Mouse (Mus musculus): ENCODE measurements at regions not wholly inside any gene's neighbourhood (a gene's known extent, or its start where the extent isn't known, plus 50 kb on each side); places are given as distances from the start of the nearest gene placed in this dataset.

GRCm38 (mm10) chr11:71390151-71390550, 159.6 kb upstream of the Nlrp1b start:
- Histone ChIP-seq H3K36me3 (no peaks in the 10 kb centered on the region), H3K9ac (no peak overlapping the region), H3K4me2 (replicated peaks) (peak overlapping the region; percentile 40), H3K4me1 (peaks cover 15% of the 10 kb centered on the region; the same call in 1 of the 2 replicates), H3K27ac (peak overlapping the region; percentile 15; the same call in 1 of the 2 replicates), H3K9me3 (no peaks in the 10 kb centered on the region), H3K27me3 (replicated peaks) (no peaks in the 10 kb centered on the region), H3K4me3 (no peak overlapping the region)
- 0 out of 2 replicates have a peak, but pooled peaks have one; percentile 23 for ATAC-seq (ENCODE audit: low FRiP score, low read depth)
- WGBS = 63% methylated on average over 3 of the region's 3 CpGs

DNA sequence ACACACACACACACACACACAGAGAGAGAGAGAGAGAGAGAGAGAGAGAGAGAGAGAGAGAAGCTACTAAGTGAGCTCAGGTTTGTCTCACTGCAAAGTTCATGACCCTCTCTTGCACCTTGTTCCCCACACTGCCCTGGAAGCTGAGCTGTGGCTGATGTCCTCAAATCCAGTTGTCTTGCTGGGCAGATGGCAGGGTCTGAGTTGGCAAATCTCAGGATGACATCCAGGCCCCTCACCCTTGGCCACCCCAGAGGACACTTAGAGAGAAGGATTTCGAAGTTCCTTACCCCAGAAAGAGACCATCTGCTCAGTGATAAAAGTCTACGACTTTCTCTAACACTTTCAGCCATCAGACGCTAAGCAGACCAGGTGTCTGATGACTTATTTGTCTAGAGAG, 160.1 kb upstream of the Nlrp1b start:
- peaks cover 15% of the 10 kb centered on the region; the same call in 1 of the 2 replicates for H3K4me1 ChIP-seq
- no peak overlapping the region for H3K9ac ChIP-seq
- H3K4me3 ChIP-seq = no peak overlapping the region
- H3K27ac ChIP-seq = no peak overlapping the region
- no peaks in the 10 kb centered on the region for H3K9me3 ChIP-seq
- H3K36me3 ChIP-seq = no peaks in the 10 kb centered on the region
- H3K27me3 ChIP-seq (replicated peaks) = no peaks in the 10 kb centered on the region
- no peak overlapping the region for H3K4me2 ChIP-seq (replicated peaks)
- 58% methylated on average over 3 of the region's 3 CpGs for WGBS
- no peak for ATAC-seq (ENCODE audit: low FRiP score, low read depth)

GRCm38 (mm10) chr11:71393406-71393805, 162.9 kb upstream of the Nlrp1b start:
- H3K27ac ChIP-seq = no peak overlapping the region
- no peak overlapping the region for H3K4me3 ChIP-seq
- no peaks in the 10 kb centered on the region for H3K9me3 ChIP-seq
- peaks cover 15% of the 10 kb centered on the region; the same call in 1 of the 2 replicates for H3K4me1 ChIP-seq
- WGBS = 88% methylated on average over 5 of the region's 5 CpGs
- no peak overlapping the region for H3K4me2 ChIP-seq (replicated peaks)
- no peaks in the 10 kb centered on the region for H3K27me3 ChIP-seq (replicated peaks)
- ATAC-seq (ENCODE audit: low FRiP score, low read depth) = no peak
- H3K9ac ChIP-seq = no peak overlapping the region
- no peaks in the 10 kb centered on the region for H3K36me3 ChIP-seq

GRCm38 (mm10) chr11:71395023-71395422, 164.5 kb upstream of the Nlrp1b start:
- H3K9ac ChIP-seq = no peak overlapping the region
- no peak overlapping the region for H3K4me3 ChIP-seq
- no peak for ATAC-seq (ENCODE audit: low FRiP score, low read depth)
- H3K4me1 ChIP-seq = peaks cover 6% of the 10 kb centered on the region; the same call in 1 of the 2 replicates
- 46% methylated on average over 4 of the region's 4 CpGs for WGBS
- no peaks in the 10 kb centered on the region for H3K36me3 ChIP-seq
- H3K9me3 ChIP-seq = no peaks in the 10 kb centered on the region
- H3K4me2 ChIP-seq (replicated peaks) = no peak overlapping the region
- no peak overlapping the region for H3K27ac ChIP-seq
- H3K27me3 ChIP-seq (replicated peaks) = no peaks in the 10 kb centered on the region

DNA sequence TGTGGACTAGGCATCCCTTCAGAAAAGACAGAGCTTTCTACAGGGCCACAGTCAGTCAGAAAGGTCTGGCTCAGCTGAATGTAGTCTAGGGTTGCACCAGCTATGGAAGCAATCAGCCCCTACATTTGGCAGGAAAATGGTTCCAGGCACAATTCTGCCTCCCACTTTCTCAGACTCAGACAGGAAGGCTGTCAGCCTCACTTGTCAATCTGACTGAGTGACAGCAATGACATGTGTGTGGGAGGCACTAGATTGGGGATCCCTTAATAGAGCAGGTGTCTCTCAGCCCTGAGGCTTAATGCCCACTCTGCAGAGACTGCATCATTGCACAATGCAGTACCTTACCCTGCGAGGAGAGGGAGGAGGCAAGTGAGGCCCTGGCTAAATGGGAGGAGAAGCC, 165.1 kb upstream of the Nlrp1b start:
- Histone ChIP-seq H3K9me3 (no peaks in the 10 kb centered on the region), H3K27ac (no peak overlapping the region)

DNA sequence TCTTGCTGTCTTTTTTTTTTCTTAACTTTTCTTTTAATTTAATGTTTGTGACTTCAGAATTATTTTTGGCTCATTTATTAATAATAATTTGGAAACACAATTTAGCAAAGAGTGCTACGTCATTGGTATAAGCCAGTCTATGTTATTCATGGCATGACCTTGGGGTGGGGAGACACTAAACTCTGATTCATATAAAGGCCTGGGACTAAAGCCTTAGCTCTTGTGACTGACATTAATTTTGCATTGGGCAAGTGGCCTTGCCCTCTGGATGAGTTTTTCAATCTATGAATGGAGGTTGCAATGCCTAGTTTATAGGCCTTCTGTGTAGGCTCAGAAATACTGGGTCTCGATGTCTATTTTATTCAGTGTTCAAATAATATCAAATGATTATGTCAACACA, 169.8 kb upstream of the Nlrp1b start:
- no peak overlapping the region for H3K4me3 ChIP-seq
- 93% methylated on average over 2 of the region's 2 CpGs for WGBS
- H3K27me3 ChIP-seq (replicated peaks) = no peaks in the 10 kb centered on the region
- ATAC-seq (ENCODE audit: low FRiP score, low read depth) = no peak
- no peaks in the 10 kb centered on the region for H3K4me1 ChIP-seq
- no peaks in the 10 kb centered on the region for H3K36me3 ChIP-seq
- no peak overlapping the region for H3K9ac ChIP-seq
- no peaks in the 10 kb centered on the region for H3K9me3 ChIP-seq
- H3K27ac ChIP-seq = no peak overlapping the region
- no peak overlapping the region for H3K4me2 ChIP-seq (replicated peaks)

More for the DNA sequence above, 165.1 kb upstream of the Nlrp1b start:
- Histone ChIP-seq H3K9ac (no peak overlapping the region), H3K27me3 (replicated peaks) (no peaks in the 10 kb centered on the region), H3K4me3 (no peak overlapping the region), H3K4me2 (replicated peaks) (no peak overlapping the region), H3K36me3 (no peaks in the 10 kb centered on the region), H3K4me1 (peaks cover 6% of the 10 kb centered on the region; the same call in 1 of the 2 replicates)
- WGBS = 59% methylated on average over 1 of the region's 1 CpGs
- ATAC-seq (ENCODE audit: low FRiP score, low read depth) = no peak

DNA sequence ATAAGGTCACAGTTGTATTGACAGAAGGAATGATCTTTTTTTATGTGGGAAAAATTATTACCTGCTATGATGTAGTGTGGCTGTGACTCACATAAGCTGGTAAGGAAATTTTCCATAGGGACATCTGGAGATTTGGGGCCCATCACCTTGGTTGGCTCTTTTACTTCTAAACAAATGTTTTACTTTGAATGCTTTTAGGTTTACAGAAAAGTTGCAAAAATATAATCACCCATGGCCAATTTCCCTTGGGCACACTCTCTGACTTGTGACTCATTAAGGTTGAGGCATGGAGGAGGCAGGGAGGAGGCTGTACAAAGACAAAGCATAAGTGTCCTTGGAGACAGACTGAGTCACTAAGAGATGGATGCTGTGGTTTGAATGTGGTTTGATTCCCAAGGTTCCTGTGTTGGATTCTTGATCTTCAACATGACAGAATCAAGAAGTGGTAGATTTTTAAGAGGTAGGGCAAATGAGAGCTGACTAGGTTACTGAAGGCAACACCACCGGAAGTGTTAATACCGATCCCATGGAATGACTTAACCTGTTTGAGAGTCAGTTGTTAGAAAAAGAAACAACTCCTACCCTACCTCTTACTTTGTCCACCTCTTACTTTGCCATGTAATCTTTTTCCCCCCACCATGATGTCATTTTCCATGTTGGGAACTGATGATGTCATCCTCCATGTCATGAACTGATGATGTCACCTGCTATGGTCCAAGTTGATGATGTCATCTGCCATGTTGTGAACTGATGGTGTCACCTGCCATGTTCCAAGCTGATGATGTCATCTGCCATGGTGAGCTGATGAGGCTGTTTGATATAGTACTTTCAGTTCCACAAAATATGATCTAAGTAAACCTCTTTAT, 171.1 kb upstream of the Nlrp1b start:
- 91% methylated on average over 2 of the region's 2 CpGs for WGBS
- Histone ChIP-seq H3K27me3 (replicated peaks) (no peaks in the 10 kb centered on the region), H3K9ac (no peak overlapping the region), H3K4me3 (no peak overlapping the region), H3K36me3 (no peaks in the 10 kb centered on the region), H3K9me3 (no peaks in the 10 kb centered on the region), H3K4me1 (no peaks in the 10 kb centered on the region), H3K4me2 (replicated peaks) (no peak overlapping the region), H3K27ac (no peak overlapping the region)
- no peak for ATAC-seq (ENCODE audit: low FRiP score, low read depth)

DNA sequence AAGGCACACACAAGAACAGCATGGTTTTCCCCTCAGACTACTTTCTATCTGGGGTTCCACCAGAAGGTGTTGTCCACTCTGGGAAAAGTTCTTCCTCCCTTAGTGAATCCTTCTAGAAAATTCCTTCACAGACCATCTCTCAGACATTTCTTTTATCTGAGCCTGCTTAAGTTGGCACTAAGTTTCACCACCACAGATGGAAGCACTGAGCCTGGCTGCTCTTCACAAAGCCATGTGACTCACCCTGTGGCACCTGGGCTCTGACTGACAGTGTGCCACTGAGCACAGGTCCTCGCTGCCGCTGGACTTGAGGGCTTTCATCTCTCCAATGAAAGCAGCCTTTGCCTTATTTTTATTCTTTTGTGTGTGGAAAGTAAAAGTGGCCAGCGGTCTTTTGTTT, 173.8 kb upstream of the Nlrp1b start:
- H3K9ac ChIP-seq = no peak overlapping the region
- H3K4me2 ChIP-seq (replicated peaks) = no peak overlapping the region
- WGBS = 94% methylated on average over 3 of the region's 3 CpGs
- no peaks in the 10 kb centered on the region for H3K27me3 ChIP-seq (replicated peaks)
- H3K4me3 ChIP-seq = no peak overlapping the region
- H3K27ac ChIP-seq = no peak overlapping the region
- H3K36me3 ChIP-seq = no peaks in the 10 kb centered on the region
- H3K4me1 ChIP-seq = no peaks in the 10 kb centered on the region
- no peaks in the 10 kb centered on the region for H3K9me3 ChIP-seq
- no peak for ATAC-seq (ENCODE audit: low FRiP score, low read depth)

GRCm38 (mm10) chr11:71407043-71407442, 176.5 kb upstream of the Nlrp1b start:
- no peak overlapping the region for H3K27ac ChIP-seq
- H3K9me3 ChIP-seq = no peaks in the 10 kb centered on the region
- ATAC-seq (ENCODE audit: low FRiP score, low read depth) = no peak
- no peaks in the 10 kb centered on the region for H3K27me3 ChIP-seq (replicated peaks)
- H3K4me2 ChIP-seq (replicated peaks) = no peak overlapping the region
- H3K4me1 ChIP-seq = no peaks in the 10 kb centered on the region
- 71% methylated on average over 6 of the region's 6 CpGs for WGBS
- H3K4me3 ChIP-seq = no peak overlapping the region
- H3K36me3 ChIP-seq = no peaks in the 10 kb centered on the region
- H3K9ac ChIP-seq = no peak overlapping the region

DNA sequence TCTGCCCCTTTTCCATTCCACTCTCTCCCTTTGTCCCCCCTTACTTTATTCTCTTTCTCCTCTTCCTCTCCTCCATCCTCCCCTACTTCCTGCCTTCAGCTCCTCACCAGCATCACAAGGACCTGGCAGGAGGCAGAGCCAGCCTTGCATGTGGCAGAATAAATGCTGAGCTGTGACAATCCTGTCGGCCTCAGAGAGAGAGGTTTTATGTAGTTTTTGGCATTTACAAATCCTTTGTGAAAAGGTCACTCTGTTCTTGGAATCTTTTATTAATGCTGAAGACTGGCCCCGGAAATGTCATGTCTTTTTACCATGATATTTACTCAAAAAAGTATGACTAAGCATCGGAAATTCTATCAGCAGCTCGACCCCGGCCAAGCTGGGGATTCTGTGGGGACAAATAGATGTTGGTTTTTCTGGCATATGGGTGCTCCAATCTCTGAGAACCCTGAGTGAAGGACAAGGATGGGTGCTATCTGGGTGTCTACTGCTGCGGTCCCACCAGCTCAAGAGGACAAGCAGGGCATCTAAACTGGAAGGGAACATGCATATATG, 178.8 kb upstream of the Nlrp1b start:
- no peaks in the 10 kb centered on the region for H3K9me3 ChIP-seq
- ATAC-seq (ENCODE audit: low FRiP score, low read depth) = no peak

GRCm38 (mm10) chr11:71410582-71410981, 180.0 kb upstream of the Nlrp1b start:
- no peaks in the 10 kb centered on the region for H3K9me3 ChIP-seq
- no peak for ATAC-seq (ENCODE audit: low FRiP score, low read depth)
- H3K27me3 ChIP-seq (replicated peaks) = no peaks in the 10 kb centered on the region
- 90% methylated on average over 3 of the region's 3 CpGs for WGBS
- no peaks in the 10 kb centered on the region for H3K36me3 ChIP-seq
- H3K27ac ChIP-seq = no peak overlapping the region
- no peak overlapping the region for H3K9ac ChIP-seq
- peaks cover 12% of the 10 kb centered on the region; the same call in 1 of the 2 replicates for H3K4me1 ChIP-seq
- H3K4me2 ChIP-seq (replicated peaks) = no peak overlapping the region
- no peak overlapping the region for H3K4me3 ChIP-seq

More for the DNA sequence above, 178.8 kb upstream of the Nlrp1b start:
- Histone ChIP-seq H3K27me3 (replicated peaks) (no peaks in the 10 kb centered on the region), H3K27ac (no peak overlapping the region), H3K36me3 (no peaks in the 10 kb centered on the region), H3K4me1 (0 out of 2 replicates have a peak, but pooled peaks cover 2% of the 10 kb centered on the region), H3K4me2 (replicated peaks) (no peak overlapping the region), H3K4me3 (no peak overlapping the region), H3K9ac (no peak overlapping the region)
- WGBS = 89% methylated on average over 6 of the region's 6 CpGs

GRCm38 (mm10) chr11:71411958-71412357, 181.4 kb upstream of the Nlrp1b start:
- Histone ChIP-seq H3K9ac (no peak overlapping the region), H3K9me3 (no peaks in the 10 kb centered on the region), H3K4me1 (peaks cover 12% of the 10 kb centered on the region; the same call in 1 of the 2 replicates), H3K27ac (no peak overlapping the region), H3K36me3 (no peaks in the 10 kb centered on the region), H3K4me3 (no peak overlapping the region), H3K4me2 (replicated peaks) (no peak overlapping the region), H3K27me3 (replicated peaks) (no peaks in the 10 kb centered on the region)
- no peak for ATAC-seq (ENCODE audit: low FRiP score, low read depth)
- WGBS = 89% methylated on average over 1 of the region's 1 CpGs

All from neural tube, embryonic 12.5 days (tissue).